Mouse (Mus musculus) limb, embryonic 14.5 days (tissue): ENCODE results near the gene Rab25. TPM values are rescaled to one million over a fixed set of nuclear protein-coding genes. Genes with fewer than 3 reads are reported as not detected.

Source experiments
- ATAC-seq: fragments of 200-750 bp; cut with Nextera tagmentation; 2 replicates; pipeline ENCODE4 v1.8.0; 2017; ENCODE audit warnings: low read depth, moderate number of reproducible peaks, moderate TSS enrichment; ENCODE audit not compliant: low FRiP score
- DNase-seq: peaks from one replicate; pipeline ENCODE4 v3.0.0-alpha.2; 2015; ENCODE audit warnings: low spot score
- H3K27ac ChIP-seq: fragments of 300-500 bp; sonication (generic); replicated peaks from 2 replicates; pipeline ENCODE4 v1.5.1; 2014; ENCODE audit warnings: low read depth, mild to moderate bottlenecking, low read length, moderate library complexity, mixed read lengths
- H3K27me3 ChIP-seq: fragments of 300-500 bp; sonication (generic); 2 replicates; pipeline ENCODE4 v1.6.1; 2014; ENCODE audit warnings: low read length, mixed read lengths; ENCODE audit not compliant: control insufficient read depth, insufficient read depth
- H3K36me3 ChIP-seq: fragments of 300-500 bp; sonication (generic); 2 replicates; pipeline ENCODE4 v1.6.1; 2014; ENCODE audit warnings: mild to moderate bottlenecking, low read length, moderate library complexity, mixed read lengths; ENCODE audit not compliant: control insufficient read depth, insufficient read depth
- H3K4me1 ChIP-seq: fragments of 300-500 bp; sonication (generic); 2 replicates; pipeline ENCODE4 v1.6.1; 2014; ENCODE audit warnings: antibody characterized with exemption, low read length, mixed read lengths; ENCODE audit not compliant: control insufficient read depth, insufficient read depth
- H3K4me2 ChIP-seq: fragments of 300-500 bp; sonication (generic); replicated peaks from 2 replicates; pipeline ENCODE4 v1.6.1; 2014; ENCODE audit warnings: low read depth, mild to moderate bottlenecking, low read length, moderate library complexity; ENCODE audit not compliant: severe bottlenecking
- H3K4me3 ChIP-seq: fragments of 300-500 bp; sonication (generic); replicated peaks from 2 replicates; pipeline ENCODE4 v1.5.1; 2014; ENCODE audit warnings: low read length
- H3K9ac ChIP-seq: fragments of 300-500 bp; sonication (generic); 2 replicates; pipeline ENCODE4 v1.6.1; 2014; ENCODE audit warnings: mild to moderate bottlenecking, low read depth, low read length, moderate library complexity; ENCODE audit not compliant: severe bottlenecking
- H3K9me3 ChIP-seq: fragments of 300-500 bp; sonication (generic); 2 replicates; pipeline ENCODE4 v1.6.1; 2016; ENCODE audit warnings: low read length; ENCODE audit not compliant: control insufficient read depth
- POLR2A ChIP-seq: fragments of 200-500 bp; IDR thresholded peaks from 2 replicates; pipeline ENCODE4 v1.8.0; 2012; ENCODE audit warnings: inconsistent platforms, mild to moderate bottlenecking, moderate library complexity, borderline replicate concordance; ENCODE audit not compliant: insufficient read depth, insufficient read length; ENCODE audit errors: extremely low read depth
- WGBS: fragments of 180-500 bp; shearing (Covaris S2); extraction: QIAGEN DNeasy Blood & Tissue Kit; methylation state at CpG from one replicate; pipeline ENCODE4 v1.1.7; 2014; 5-methylcytosine and 5-hydroxymethylcytosine counted together
- polyA plus RNA-seq, 2 experiments: library from polyadenylated mRNA; depleted of rRNA in 1 of 2; stranded (reverse) in 1 of 2; unstranded in 1 of 2; fragments of >200 nt; fragmentation: Nextera tagmentation in 1 of 2; extraction: Ambion mirVana in 1 of 2; gene quantifications; 2 replicates each; pipeline versions ENCODE4 v1.2.1 to v1.2.3; 2012 to 2014

Rab25 gene
- polyA plus RNA-seq, 2 experiments = 35.0 to 70.4 TPM

DNA sequence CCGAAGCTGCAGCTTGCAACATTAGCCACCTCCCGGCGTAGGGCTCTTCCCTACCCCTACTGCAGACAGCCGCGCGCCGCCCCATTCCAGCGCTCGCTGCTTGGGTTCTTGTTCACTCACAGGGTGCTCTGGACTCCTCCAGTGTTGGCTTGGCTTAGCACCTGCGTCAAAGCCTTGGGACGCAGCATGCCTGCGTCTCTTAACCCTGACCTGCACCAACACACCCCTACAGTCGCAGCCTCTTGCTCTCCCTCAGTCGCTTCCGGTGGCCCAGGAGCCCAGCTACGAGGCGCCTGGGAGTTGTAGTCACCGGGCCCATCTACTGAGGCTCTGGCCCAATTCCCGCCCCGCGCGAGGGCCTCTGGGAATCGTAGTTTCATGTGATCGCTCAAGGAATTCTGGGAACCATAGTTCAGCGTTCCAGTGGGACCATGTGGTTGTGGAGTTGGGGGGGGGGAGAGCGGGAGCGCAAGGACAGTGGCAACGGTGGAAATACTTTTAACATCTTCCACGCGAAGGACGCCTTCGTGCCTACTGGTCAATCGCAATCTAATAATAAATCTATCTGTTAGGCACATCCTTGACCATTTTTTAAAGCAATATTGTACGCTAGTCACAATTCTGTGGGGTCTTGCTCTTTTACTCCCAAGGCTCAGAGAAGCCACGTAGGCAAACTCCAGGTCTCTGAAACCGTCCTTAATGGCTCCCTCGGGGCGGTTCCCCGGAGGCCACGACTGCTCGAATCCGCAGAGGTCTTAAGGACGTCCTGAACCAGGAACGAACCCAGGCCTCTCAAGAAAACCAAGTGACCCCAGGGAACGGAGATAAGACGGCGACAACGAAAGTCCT is 4.8 kb upstream of the Rab25 start, which contains the start of gene Lamtor2:
TSS of gene Lamtor2 (minus strand) at position 399 of the 849 bp plus-strand sequence.
- WGBS = under 1% methylated on average over 48 of the region's 48 CpGs
- H3K4me1 ChIP-seq = peaks cover 9% of the 10 kb centered on the region
- TF ChIP-seq POLR2A = peak; percentile 64; the same call in 1 of the 2 replicates
- DNase-seq (peak; percentile 100), ATAC-seq (peak; percentile 90)
- peak within 1 kb of the TSS; percentile 95 for H3K27ac ChIP-seq
- no peaks in the 10 kb centered on the region for H3K9me3 ChIP-seq
- peak within 1 kb of the TSS; percentile 84 for H3K9ac ChIP-seq
- peak within 1 kb of the TSS; percentile 87 for H3K4me3 ChIP-seq
- H3K4me2 ChIP-seq = peak within 1 kb of the TSS; percentile 92
- no peaks in the 10 kb centered on the region for H3K27me3 ChIP-seq
- H3K36me3 ChIP-seq = peaks cover 23% of the 10 kb centered on the region

DNA sequence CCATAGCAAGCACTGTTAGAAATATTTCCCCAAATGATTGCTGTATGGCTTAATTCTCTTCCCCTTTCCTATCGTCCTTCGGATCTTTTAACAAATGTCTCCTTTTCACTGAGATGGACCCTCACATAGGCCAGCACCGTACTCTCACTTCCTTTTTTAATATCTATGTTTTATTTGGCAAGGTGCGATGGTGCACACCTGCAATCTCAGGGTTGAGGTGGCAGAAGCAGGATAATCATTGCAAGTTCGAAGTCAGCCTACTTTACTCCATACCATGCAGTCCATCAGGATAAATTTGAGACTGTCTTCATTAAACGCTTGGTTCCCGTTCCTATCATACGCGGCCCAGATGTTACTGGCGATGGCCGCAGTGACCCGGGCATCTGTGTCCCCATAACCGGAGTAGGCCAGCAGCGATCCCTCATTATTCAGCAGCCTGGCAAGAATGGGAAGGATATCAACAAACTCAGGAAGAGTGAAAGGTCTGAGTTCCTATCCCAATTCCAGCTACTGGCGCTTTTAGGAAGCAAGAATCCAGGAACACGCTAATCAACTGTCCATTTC is 4.1 kb upstream of the Rab25 start:
- no peaks in the 10 kb centered on the region for H3K9me3 ChIP-seq
- peak overlapping the region; percentile 92 for H3K4me2 ChIP-seq
- H3K27ac ChIP-seq = peak overlapping the region; percentile 48; the same call in 1 of the 2 replicates
- no peak for TF ChIP-seq POLR2A
- H3K36me3 ChIP-seq = peaks cover 16% of the 10 kb centered on the region
- ATAC-seq (no peak), DNase-seq (no peak)
- H3K9ac ChIP-seq = peak overlapping the region; percentile 63
- peak overlapping the region; percentile 87 for H3K4me3 ChIP-seq
- 23% methylated on average over 16 of the region's 16 CpGs for WGBS
- peaks cover 9% of the 10 kb centered on the region for H3K4me1 ChIP-seq
- no peaks in the 10 kb centered on the region for H3K27me3 ChIP-seq

DNA sequence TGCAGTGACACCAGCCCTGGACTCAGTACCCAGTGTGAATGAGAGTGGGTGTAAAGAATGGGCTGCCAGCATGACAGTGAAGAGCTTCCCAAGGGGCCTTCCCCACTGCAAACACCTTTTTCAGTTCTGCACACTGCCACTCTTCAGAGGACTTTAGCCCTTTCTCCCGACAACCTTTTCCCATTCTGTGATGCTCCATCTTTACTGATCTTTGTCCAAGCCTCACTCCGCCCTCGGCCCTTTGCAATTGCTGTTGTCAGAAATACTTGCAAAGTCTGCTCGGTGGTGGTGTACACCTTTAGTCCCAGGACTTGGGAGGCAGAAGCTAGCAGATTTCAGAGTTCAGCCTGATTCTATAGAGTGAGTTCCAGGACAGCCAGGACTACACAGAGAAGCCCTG is 3.5 kb upstream of the Rab25 start:
- H3K9ac ChIP-seq = 0 out of 2 replicates have a peak overlapping the region, but pooled peaks have one; percentile 63
- no peaks in the 10 kb centered on the region for H3K9me3 ChIP-seq
- H3K4me3 ChIP-seq = no peak overlapping the region
- no peak for ATAC-seq
- H3K27me3 ChIP-seq = no peaks in the 10 kb centered on the region
- peaks cover 10% of the 10 kb centered on the region for H3K36me3 ChIP-seq
- peaks cover 9% of the 10 kb centered on the region for H3K4me1 ChIP-seq
- H3K4me2 ChIP-seq = no peak overlapping the region
- no peak for TF ChIP-seq POLR2A
- DNase-seq = no peak
- 90% methylated on average over 4 of the region's 4 CpGs for WGBS
- no peak overlapping the region for H3K27ac ChIP-seq

DNA sequence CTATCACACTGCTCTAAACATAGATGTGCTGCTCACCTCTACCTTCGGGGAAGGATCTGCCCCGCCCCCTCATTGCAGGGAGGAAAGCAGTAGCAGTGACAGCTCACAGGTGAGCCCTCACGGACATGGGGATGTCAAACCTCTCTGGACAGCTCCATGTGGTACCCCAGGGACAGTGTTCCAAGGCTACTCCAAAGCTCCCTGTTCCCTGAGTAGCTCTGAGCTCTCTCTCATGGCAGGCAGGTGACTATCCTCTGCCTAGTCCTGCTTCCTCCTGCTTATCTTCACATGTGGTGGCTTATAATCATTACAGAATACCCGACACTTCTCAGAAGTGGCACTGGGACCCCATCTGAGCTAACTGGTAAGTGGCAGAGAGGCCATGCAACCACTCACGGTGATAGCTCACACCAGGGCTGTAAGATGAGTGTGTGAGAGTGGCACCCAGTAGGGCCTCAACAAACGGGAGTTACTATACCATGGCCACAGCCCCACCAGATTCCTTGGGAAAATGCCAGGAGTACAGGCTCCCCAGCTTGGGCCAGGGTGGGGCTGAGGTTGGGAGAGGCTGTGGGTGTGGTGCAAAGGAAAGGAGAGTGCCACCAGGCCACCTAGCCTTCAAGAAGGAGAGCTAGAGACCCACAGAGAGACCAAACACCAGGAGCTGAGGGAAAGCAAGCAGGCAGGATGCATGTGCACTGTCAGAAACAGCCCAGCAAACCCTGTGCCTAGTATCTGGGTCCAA is 1.3 kb downstream of the Rab25 start:
- no peak for ATAC-seq
- H3K27ac ChIP-seq = no peak overlapping the region
- no peak overlapping the region for H3K4me3 ChIP-seq
- no peak overlapping the region for H3K4me2 ChIP-seq
- peaks cover 1% of the 10 kb centered on the region for H3K4me1 ChIP-seq
- no peaks in the 10 kb centered on the region for H3K9me3 ChIP-seq
- WGBS = 75% methylated on average over 6 of the region's 6 CpGs
- no peak for DNase-seq
- no peaks in the 10 kb centered on the region for H3K27me3 ChIP-seq
- no peak overlapping the region for H3K9ac ChIP-seq
- no peak for TF ChIP-seq POLR2A
- H3K36me3 ChIP-seq = no peaks in the 10 kb centered on the region

DNA sequence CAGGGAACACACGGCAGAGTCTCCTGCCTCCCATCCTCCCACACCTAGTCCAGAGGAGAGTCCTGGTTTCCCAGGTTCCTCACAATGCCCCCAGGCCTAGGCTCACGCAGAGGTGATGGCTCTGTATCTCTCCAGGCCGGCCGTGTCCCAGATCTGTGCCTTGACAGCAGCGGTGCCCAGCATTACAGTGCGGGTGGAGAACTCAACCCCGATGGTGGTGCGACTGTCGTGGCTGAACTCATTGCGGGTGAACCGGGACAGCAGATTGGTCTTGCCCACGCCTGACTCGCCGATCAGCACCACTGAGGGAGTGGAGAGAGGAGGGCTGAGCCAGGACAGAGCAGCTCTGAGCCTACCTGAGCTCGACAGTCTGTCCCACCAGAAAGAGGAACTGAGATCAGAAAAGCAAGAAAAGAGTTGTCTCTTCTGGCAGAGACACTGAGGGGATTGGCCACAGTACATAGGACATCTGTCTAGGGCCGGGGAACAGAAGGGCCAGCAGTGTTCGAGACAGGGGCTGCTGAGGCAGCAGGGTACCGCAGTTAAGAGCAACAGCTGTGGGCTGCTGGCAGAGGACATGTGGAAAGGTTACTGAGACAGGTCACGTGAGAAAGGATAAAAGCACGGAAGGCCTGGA is 3.0 kb downstream of the Rab25 start:
- no peak overlapping the region for H3K4me2 ChIP-seq
- no peak overlapping the region for H3K27ac ChIP-seq
- peaks cover 15% of the 10 kb centered on the region for H3K36me3 ChIP-seq
- H3K9ac ChIP-seq = no peak overlapping the region
- H3K9me3 ChIP-seq = no peaks in the 10 kb centered on the region
- WGBS = 55% methylated on average over 20 of the region's 20 CpGs
- DNase-seq (no peak), ATAC-seq (no peak)
- H3K27me3 ChIP-seq = no peaks in the 10 kb centered on the region
- TF ChIP-seq POLR2A = no peak
- no peaks in the 10 kb centered on the region for H3K4me1 ChIP-seq
- H3K4me3 ChIP-seq = no peak overlapping the region
